Mouse (Mus musculus): ENCODE measurements around the gene Zfp804a. TPM values are rescaled to one million over a fixed set of nuclear protein-coding genes. Genes with fewer than 3 reads are reported as not detected.

Gene Zfp804a
- total RNA-seq, 2 experiments from 2014 or later, result 21.5 to 24.4 TPM

DNA sequence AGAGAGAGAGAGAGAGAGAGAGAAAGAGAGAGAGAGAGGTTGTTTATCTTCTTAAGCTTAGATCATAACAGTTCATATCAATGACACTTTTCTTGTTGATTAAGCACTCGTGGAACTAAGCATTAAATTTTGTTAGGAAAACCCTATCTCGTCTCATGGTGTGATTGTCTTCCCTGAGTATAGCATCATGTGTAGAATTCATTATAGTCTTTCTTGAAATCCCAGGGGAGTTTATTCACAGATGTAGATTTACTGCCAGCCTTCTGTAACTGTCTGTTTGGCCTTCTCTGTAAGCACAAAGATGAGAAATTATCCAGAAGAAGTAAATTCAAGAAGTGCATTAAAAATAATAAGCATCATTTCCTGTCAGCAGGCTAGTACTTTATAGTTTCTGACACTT lies 66.6 kb downstream of the Zfp804a start:
- H3K4me3 ChIP-seq, result no peak overlapping the region
- TF ChIP-seq CTCF (conservative IDR thresholded peaks at IDR 0.05), result no peak
- no peak overlapping the region for H3K27ac ChIP-seq
- no peak for DNase-seq (ENCODE audit: low spot score in 2 of 2)

DNA sequence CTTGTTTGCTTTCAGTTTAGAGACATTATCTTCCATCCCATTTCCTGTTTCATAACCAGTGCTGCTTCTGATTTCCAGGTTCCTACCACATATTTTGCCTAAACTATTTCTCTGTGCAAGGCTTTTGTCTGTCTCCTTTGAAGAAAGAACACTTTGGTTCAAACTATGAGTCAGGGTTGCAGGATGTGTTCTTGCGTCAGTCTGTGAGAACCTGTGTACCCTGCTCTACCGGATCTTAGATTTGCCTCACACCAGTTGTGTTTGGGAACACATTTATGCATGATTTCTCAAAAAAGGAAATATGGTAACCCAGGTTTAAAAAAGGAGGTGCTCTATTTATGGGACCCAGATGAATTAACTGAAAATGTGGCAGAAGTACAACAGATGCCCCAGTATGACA lies 125.7 kb downstream of the Zfp804a start:
- Histone ChIP-seq H3K27ac (no peak overlapping the region), H3K4me3 (no peak overlapping the region)
- no peak for TF ChIP-seq CTCF (conservative IDR thresholded peaks at IDR 0.05)
- peak in 1 of 2 experiments; percentile 14 for DNase-seq (ENCODE audit: low spot score in 2 of 2)

DNA sequence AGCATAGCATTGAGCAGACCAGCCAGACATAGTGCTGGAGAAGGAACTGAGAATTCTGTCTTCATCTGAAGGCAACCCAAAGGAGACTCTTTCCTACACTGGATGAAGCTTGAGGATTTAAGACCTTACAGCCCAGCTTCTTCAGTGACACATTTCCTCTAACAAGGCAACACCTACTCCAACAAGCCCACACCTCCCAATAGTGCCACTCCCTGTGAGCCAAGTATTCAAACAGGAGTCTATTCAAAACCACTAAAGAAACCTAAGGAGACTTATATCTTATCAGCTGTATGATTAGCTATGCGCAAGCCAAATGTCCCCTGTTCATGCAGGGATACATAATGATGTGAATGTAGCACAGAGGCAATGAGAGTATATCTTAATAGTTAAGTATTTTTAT lies 128.0 kb downstream of the Zfp804a start:
- no peak overlapping the region for H3K4me3 ChIP-seq
- no peak overlapping the region for H3K27ac ChIP-seq
- no peak for DNase-seq (ENCODE audit: low spot score in 2 of 2)
- TF ChIP-seq CTCF (conservative IDR thresholded peaks at IDR 0.05), result no peak

DNA sequence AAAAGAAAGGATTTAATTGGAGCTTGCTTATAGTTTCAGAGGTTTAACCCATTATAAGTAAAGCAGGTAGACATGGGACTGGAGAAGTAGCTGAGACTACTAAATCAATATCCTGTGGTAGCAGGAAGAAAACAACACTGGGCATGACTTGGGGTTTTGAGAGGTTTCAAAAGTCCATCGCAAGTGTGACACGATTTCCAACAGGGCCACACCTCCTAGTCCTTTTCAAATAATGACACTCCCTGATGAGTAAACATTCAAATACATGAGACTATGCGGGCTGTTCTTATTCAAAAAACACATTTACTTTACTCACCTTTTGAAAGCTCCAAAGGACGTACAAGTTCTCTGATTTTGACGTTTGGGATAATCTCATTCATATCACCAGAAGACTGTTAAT lies 146.9 kb downstream of the Zfp804a start:
- no peak overlapping the region for H3K4me3 ChIP-seq
- no peak for TF ChIP-seq CTCF (conservative IDR thresholded peaks at IDR 0.05)
- DNase-seq (ENCODE audit: low spot score in 2 of 2), result no peak

DNA sequence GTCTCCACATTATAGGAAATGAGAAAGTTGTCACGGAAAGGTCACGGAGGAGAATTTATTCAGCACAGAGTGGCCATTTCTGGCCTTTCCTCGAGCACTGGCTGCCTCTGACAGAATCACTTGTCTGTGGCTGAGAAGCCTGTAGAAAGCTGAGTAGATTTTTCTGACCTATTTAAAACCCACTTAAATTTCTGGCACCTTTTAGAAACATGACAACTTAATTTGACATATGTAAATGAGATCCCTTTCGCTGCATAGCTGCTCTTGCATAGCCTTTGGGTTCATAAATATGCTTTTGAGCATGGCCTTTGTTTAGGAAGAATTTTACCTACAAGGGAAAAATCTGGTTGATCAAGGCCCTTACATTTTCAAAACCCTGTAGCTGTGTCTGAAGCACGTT lies 147.6 kb downstream of the Zfp804a start:
- no peak overlapping the region for H3K27ac ChIP-seq
- no peak overlapping the region for H3K4me3 ChIP-seq
- DNase-seq (ENCODE audit: low spot score in 2 of 2), result no peak
- TF ChIP-seq CTCF (conservative IDR thresholded peaks at IDR 0.05), result no peak

More for the DNA sequence above, 146.9 kb downstream of the Zfp804a start:
- H3K27ac ChIP-seq, result no peak overlapping the region

DNA sequence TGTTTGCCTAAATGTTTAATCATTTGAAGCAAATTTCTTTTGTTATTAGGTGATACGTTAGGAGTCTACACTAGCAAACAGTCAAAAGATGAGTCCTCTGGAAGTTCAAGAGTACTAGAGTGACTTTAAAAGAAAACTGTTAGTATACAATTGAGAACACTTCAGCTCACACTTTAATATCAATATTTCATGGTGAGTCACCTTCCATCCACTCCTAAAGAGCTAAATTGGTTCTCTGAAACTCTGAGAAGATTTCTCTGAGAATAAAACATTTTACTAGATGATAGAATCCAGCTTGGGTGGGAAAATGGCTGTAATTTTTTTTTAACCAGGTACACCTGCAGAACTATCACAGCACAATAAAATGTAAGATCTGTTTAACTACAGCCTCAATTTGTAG lies 157.6 kb downstream of the Zfp804a start:
- TF ChIP-seq CTCF (conservative IDR thresholded peaks at IDR 0.05), result no peak
- no peak for DNase-seq (ENCODE audit: low spot score in 2 of 2)
- Histone ChIP-seq H3K4me3 (no peak overlapping the region), H3K27ac (no peak overlapping the region)

DNA sequence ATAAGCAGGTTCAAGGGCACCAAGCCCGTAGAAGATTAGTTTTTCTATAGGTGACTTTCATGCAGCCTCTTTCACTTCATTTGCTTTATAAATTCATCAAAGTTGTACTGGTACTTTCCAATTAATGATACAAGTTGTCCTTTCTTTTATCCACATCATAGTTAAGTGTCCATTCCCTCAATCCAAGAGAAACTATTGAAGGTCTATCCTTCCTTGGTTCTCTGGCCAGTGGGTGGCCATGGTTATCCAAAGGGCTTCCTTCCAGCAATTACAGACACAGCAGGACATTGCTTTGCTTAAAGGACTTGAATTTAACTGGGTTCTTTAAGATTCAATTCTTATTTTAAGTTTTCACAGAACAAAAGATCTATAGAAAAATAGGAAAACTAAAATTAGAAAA lies 158.9 kb downstream of the Zfp804a start:
- no peak for TF ChIP-seq CTCF (conservative IDR thresholded peaks at IDR 0.05)
- no peak for DNase-seq (ENCODE audit: low spot score in 2 of 2)
- no peak overlapping the region for H3K27ac ChIP-seq
- H3K4me3 ChIP-seq, result no peak overlapping the region

DNA sequence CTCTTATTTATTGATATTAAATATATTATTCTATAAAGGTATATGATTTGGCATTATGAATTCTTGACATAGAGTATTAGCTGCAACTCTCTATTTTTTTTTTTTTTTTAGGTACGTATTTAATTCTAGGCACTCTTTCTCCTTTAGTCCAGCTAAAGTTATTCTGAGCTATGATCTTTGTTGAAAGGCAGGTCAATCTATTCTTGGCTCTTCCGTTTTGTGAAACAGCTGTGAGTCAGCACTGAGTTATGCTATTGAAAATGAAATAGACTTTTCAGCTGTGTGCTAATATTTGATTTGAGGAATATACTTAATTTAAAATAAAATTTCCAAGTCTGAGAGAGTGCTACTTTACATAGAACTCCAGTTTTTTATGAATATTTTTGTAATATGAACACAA lies 164.9 kb downstream of the Zfp804a start:
- Histone ChIP-seq H3K4me3 (no peak overlapping the region), H3K27ac (no peak overlapping the region)
- no peak for TF ChIP-seq CTCF (conservative IDR thresholded peaks at IDR 0.05)
- DNase-seq (ENCODE audit: low spot score in 2 of 2), result no peak

DNA sequence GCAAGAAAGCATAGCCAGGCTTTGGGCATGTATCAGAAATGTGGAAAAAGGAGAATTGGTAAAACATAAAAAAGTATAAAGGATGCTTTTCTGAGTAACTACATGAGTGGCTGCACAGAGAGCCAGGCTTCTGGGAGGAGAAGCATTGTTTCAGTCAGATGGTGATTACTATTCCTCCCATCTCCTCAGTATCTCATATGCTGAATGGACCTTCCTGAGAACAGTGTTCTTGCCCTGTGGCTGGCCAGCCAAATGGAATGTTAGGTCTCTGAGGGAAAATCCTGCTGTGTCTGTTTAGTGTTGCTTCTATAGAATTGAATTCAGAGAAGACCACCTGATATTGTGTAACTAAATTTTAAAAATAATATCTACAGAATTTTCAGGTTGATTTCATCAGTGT lies 193.0 kb downstream of the Zfp804a start:
- DNase-seq (ENCODE audit: low spot score in 2 of 2), result no peak
- TF ChIP-seq CTCF (conservative IDR thresholded peaks at IDR 0.05), result no peak
- Histone ChIP-seq H3K4me3 (no peak overlapping the region), H3K27ac (no peak overlapping the region)

DNA sequence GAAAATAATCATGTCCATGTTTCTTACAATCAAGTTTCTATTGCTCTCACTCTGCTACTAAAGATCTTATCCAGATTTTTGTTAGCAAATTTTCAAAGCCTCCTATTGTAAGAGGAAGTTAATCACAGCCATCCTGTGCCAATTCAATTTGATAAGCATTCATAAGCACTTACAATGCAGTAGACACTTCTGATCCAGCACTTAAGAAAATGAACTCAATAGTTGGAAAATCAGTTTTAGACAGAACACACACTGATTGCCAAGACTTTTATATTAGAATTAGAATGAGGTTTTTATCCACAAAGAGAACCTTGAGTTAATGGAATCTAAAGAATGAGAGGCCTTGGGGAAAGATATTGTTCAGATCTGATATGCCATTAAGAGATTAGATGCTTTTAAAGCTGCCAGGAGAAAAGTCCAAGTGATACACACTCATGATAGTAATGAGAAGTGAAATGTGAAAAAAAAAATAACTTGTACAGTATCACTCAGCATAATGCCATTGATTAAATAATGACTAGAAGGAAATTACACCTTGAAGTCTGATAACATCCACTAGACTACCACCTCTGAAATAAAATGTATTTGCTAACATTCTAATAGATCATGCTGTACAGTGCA lies 194.0 kb downstream of the Zfp804a start:
- no peak overlapping the region for H3K27ac ChIP-seq
- H3K4me3 ChIP-seq, result no peak overlapping the region
- no peak for TF ChIP-seq CTCF (conservative IDR thresholded peaks at IDR 0.05)
- no peak for DNase-seq (ENCODE audit: low spot score in 2 of 2)

DNA sequence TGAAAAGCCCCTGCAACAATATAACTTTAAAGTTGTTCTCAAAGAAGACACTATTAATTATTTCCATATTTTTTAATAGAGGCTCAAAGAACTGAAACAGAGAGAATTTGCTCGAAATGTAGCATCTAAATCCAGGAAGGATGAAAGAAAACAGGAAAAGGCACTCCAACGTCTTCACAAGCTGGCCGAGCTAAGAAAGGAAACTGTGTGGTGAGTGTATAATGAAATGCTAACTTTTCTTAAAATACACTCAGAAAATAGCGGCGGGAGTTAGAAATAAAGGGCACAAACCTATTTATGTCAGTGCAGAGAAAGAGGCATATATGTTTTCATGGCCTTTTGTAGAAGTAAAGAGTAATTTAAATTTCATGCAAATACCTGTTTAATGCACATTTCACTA lies 200.4 kb downstream of the Zfp804a start:
- H3K27ac ChIP-seq, result no peak overlapping the region
- no peak overlapping the region for H3K4me3 ChIP-seq
- TF ChIP-seq CTCF (conservative IDR thresholded peaks at IDR 0.05), result no peak
- no peak for DNase-seq (ENCODE audit: low spot score in 2 of 2)

DNA sequence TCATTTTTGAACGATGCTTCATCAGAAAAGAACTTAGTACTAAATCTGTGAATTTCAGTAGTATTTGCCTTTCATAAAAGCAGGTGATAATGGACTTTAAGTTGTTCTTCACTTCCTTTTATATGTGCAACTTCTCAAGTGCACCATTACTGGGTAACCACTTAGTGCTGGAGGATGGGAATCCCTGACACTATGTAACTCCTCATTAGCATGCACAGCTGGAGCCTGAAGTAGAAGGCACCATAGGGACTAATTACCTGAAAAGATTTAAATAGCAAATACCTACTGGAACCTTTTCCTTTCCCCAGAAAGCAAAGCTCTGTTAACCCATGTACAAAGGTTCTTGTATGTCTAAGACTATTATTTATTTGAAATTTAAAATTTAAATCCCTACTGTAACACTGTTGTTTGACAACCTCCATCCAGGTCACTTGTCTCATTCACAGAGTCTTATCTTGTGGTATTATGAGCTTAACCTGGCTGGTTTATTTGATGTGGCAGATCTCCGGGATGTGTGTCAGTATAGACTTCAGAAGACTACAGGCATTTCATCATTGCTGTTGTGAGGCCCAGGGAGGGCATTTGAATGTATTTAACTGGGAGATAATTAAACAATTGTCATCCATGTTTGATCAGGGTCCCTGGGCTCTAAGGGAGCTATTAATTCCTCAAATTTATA lies 229.7 kb downstream of the Zfp804a start:
- Histone ChIP-seq H3K27ac (no peak overlapping the region), H3K4me3 (no peak overlapping the region)
- no peak for TF ChIP-seq CTCF (conservative IDR thresholded peaks at IDR 0.05)
- no peak for DNase-seq (ENCODE audit: low spot score in 2 of 2)

DNA sequence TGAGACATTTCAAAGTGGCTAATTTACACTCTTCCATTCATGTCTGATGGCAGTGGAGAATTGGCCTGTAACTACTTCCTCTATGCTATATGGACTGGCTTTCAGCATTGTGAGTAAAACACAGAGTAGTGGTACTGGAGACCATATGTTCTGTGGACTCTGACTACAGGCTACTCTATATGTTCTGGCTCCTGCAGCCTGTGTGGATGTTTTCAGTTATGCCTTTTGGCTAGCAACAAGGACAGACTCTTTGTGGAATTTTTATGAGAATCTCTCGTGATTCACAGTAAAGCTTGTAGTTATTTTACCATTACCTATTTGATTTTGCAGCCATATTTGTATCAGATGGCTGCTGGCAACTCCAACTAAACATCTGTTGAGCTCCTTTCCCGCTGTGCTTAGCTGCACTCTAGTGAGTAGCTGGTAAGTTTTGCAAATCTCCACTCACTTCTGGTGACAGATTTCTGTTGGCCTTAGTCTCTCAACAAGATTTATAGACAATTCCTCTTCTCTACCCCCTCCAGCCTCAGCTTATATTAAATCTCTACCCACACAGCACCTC lies 242.0 kb downstream of the Zfp804a start:
- Histone ChIP-seq H3K27ac (no peak overlapping the region), H3K4me3 (no peak overlapping the region)
- no peak for DNase-seq (ENCODE audit: low spot score in 2 of 2)
- no peak for TF ChIP-seq CTCF (conservative IDR thresholded peaks at IDR 0.05)
